Mouse (Mus musculus) gastrocnemius, postnatal 36 days (tissue): ENCODE measurements at regions not wholly inside any gene's neighbourhood (a gene's known extent, or its start where the extent isn't known, plus 50 kb on each side); places are given as distances from the start of the nearest gene placed in this dataset.
A peak's percentile ranks its signal among the peaks of the same experiment; 100 is the strongest.

Experiments
- DNase-seq, 2 experiments: peaks; one replicate each; pipeline ENCODE4 v3.0.0; 2022
- intact Hi-C: fragments of 180-260 bp; cut with DNase I; formaldehyde crosslinking; loops from one replicate; pipeline ENCODE4 v1.15.1; 2025

DNA sequence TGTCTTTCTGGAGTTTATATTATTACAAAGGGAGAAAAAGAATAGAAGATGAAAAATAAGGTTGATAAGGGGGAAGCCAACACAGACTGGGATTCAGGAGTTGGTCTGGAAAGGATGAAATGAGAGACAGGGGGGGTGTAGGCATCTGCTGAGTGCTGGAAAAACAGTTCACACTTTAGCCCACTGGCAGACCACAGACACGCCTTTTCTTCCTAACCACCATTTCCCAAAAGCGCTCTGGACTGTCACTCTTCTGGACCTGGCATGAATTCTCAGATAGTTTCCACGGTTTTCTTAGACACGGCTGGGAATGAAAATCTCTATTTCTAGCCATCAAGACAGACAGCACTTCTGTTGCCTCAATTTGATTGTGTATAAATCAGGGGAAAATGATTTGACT is 850.2 kb upstream of the A1bg start:
- intact Hi-C loops = no loop called here
- no peak for DNase-seq

DNA sequence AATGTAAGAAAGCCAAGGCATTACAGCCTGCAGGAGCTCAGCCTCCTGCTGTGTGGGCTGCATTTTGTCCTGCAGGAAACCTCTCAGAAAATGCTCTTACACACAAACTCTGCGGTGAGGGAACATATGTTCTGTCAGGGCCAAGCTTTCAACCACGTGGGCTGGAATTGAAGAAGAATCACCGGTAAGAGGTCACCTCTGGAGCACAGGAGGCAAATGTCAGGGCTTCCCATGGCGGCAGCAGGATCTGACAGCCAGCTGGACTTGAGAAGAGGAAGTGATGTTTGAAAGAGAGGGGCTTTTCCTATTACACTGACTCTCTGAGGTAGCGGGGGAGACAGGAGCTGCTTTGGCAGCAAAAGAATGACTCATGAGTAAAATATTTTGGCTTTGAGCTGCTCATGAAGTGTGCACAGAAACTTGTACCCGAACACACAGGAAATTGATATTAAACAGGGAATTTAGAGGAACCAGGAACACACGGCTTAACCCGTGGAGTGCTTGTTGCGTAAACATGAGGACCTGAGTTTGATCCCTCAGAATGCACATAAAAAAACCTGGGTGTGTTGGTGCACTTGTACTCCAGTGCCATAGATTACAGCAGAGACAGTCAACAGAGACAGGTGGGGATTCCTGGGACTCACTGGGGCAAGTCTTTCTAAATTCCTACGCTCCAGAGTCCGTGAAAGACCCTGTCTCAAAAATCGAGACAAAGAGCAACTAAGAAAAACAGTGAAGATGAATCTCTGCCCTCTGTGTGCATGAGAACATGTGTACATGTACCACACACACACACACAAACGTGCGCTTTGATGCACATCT is 848.1 kb upstream of the A1bg start:
- DNase-seq = no peak
- intact Hi-C loops = no loop called here

DNA sequence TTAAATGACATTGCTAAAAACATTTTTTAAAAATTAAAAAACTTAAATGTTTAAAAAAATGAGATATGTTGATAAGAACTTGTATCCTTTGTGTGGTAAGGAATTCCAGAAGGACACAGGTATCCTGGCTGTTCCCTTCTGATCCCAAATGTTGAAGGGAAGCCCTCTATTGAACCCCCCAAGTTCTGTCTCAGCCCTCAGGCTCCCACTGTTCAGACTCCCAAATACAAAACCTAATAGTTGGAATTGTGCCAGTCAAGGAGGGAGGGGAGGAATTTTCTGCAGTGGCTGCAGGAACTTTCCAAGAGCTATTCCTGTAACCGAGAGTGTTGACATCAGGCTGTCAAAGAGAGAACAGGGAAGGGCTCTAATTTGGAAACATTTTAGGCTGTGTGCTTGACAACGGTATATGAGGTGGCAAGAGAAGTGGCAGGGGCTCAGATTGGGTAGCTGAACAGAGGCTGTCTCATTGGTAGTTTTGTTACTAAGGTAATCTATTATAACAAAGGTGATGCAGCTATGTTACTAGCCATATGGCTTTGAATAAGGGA is 843.8 kb upstream of the A1bg start:
- intact Hi-C loops = no loop called here
- DNase-seq = no peak

DNA sequence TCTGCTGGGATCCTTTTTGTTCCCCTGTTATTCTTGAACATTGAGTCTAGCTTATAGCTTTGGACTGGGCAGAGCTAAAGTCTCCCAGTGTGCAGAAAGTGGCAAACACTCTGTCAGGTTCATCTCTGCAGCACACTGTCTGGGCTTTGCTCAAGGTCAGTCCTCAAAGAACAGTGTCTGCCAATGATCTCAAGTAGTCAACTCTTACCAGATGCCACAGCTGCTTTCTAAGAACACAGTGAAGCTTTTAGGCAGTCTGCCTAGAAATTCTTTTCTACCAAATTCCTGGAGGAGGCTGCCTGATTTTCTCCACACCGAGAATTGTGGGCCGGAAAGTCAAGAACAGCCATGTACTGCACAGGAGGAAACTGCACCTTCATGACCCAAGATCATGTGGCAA is 831.0 kb upstream of the A1bg start:
- intact Hi-C loops = no loop called here
- no peak for DNase-seq

DNA sequence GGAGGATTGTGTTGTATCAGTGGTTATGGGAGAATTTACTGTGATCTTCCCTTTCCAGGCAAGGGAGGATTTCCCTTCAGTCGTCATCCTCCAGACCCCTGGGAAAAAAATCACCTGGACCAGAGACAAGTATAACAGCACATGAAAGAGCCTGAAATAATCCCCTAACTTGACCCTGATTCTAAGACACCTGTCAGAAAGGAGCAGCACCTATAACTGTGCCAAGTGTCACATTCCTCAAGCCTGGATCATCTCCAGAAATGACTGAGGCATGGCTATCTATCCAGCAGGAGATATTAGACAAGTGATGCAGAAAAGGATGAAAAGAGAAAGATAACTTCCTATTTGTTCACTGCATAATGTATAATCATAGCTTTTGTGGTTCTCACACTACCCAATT is 800.9 kb upstream of the A1bg start:
- intact Hi-C loops = no loop called here
- no peak for DNase-seq

DNA sequence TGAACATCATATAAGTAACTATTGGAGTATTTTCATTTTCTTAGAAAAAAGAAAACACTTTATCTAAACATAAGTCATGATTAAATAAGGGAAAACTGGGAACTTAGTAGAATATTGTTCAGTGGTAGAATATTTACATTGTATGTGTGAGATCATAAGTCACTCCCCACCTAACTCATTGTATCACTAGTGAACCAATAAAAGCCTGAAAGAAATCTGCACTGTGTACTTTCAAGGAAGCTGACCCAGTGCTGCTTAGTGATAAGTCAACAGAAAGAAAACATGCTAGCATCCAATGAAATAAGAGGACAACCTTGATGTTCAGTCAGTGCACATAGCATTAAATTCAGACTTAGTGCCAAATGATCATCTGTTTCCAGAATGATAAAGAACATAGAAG is 795.7 kb upstream of the A1bg start:
- intact Hi-C loops = no loop called here
- DNase-seq = no peak

DNA sequence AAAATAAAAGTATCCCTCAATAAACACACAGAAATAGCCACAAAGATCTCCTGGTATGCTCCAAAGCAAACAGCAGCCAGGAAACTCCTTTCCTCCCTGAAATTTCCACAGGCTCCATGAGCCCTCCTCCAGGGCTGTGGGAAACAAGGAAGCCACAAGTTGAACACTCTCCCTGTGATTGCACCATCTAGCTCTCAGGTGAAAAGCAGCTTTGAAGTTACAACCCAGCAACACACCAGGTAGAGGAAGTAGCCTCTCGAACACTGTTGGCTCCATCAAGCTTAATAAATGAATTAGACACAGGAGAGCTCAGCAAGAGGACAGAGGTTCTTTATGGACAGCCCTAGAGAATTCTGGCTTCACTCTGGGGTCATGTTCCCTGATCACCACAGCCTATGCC is 794.4 kb upstream of the A1bg start:
- DNase-seq = no peak
- intact Hi-C loops = no loop called here

DNA sequence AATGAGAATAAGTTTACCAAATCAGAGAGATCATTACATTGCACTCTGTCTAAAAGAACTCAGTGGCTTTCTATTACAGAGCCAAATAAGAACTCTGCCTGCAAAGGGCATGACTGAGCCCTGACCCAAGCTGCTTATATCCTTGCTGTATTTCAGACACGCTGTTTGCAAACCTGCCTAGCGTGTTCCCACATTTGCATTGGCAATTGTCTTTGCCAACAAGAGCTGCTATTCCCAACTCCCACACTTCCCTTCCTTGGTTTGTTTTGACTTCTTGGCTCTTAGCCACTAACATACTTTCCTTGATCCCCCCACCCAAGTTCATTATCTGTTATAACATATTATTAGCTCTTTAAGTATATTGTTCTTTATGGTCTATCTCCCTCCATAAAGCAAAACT is 791.1 kb upstream of the A1bg start:
- DNase-seq = no peak
- intact Hi-C loops = no loop called here

DNA sequence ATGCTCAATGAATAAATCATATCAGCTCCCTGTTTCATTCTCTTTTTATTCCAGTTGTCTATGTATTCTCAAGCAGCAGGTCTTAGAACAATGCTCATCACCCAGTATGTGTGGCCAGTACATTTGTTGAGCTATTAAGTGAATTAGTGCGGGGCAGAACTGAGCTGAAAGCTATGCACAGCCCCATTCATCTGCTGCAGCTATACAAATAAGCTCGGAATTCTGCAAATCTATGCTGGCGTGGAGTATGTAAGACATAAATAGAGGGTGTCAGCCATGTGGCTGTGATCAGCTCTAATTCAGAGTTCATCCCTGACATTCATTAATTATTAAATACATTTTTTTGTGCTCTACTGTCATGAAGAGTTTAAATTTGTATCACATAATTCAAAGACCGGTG is 786.1 kb upstream of the A1bg start:
- no peak for DNase-seq
- intact Hi-C loops = no loop called here

DNA sequence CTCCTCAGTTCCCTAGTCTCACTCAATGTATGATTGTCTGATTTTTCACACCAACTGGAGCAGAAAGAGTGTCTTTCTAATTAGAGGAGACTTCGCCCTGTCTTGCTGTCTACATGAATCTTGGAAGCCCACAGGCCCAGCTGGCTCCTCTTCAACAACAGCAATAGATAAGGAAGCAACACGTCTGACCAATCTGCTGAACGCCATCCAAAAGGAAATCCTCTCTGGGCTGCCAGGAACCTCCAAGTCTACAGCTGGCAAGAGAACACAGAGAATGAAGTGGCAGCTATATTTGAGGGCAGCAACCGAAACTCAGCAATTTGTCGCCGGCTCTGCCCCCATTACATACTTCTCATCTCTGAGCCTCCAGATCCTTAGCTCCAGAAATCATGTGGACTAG is 785.1 kb upstream of the A1bg start:
- intact Hi-C loops = no loop called here
- DNase-seq = no peak

DNA sequence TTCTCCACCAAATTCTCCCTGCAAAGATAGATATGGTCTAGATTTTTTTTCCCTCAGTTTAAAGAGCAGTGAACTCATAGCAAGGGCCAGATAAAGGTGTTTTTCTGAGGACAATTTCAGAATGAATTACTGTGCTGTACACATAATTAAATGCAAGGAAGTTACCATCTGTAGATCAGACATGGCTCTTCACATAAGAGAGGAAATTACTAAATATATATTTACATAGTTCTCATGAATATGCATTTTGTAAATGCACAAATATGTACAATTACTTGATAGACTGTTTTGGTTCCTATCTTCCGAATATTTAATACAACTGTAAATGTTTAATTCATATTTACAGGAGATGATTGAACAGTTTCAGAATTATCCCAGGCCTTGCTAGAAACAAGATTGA is 769.9 kb upstream of the A1bg start:
- no peak for DNase-seq
- intact Hi-C loops = no loop called here

DNA sequence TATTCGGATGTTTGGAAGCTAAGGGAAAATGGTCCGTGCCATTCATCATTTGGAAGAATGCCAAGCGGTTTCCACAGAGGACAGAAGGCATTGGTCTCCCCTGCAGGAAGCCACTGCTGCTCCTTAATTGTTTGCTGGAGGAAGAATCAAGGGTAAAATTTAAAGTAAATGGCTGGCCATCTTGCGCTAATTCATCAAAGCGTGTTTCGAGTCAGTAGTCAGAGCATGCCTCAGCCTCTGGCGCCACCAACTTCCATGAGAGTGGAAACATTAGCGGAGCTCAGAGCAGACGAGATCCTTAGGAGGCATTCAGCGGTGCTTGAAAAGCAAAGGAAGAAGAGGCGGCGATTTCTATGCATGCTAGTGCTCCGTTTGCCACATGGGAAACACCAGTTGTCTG is 767.6 kb upstream of the A1bg start:
- intact Hi-C loops = no loop called here
- no peak for DNase-seq

DNA sequence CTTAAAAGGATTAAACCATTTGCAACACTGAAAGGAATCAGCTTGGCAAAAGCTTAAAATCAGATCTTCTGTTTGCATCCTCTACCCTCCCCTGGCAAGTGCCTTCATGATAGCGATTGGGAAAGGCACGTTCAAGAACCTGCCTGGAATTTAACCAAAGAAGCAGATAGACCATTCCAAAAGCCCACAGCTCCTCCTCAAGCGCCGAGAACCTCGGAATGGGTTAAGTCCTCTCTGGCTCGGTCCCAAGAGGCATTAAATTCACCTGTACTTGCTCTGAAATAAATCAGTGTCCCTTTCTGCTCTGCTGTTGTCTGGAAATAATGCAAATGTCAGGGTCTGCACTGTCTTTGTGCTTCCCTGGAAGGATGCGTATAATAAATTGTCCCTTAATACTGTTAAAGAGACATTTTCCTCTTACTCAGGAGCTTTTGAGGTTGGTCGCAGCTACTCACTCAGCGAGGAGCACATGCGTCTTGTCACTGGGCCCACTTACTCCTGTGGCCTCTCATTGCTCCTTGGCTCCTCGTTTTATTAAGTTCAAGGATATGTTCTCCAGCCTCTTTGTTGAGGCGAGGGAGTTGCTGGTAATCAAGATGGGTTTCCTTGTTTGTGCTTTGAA is 767.1 kb upstream of the A1bg start:
- DNase-seq = no peak
- intact Hi-C loops = no loop called here

DNA sequence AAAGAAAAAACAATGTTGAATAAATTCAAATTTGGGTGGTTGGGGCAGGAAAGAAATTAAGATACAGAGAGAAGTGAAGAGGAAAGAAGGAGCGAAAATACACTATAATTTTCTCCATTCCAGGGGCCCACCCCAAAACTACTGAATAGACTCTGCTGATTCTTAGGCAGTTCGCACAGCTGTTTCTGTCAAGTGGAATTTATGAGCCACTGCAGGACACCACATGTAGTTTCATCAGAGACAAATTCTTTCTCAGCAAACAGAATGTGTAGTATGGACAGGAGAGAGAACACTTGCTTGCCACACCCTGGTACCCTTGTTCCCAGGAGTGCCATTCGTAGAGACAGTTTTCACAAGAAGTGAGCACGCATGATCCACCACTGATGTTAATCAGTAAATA is 760.2 kb upstream of the A1bg start:
- no peak for DNase-seq
- intact Hi-C loops = no loop called here

DNA sequence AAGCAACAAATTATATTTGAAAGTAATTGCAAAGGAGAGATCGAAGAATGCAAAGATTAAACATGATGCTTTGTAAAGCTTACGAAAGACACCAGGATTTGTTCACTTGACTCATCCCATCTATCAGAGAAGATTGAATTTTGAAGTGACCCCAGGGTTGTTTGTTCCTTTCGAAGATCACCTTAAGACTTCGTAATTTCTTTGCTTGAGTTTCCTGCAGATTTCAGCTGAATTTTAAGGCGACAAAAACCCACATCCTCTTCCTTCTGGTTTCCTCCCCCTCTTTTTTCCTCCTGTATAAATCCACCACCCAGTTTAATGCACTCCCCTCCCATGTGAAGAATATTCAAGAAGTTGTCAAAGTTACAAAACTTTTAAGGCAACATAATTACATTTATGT is 747.7 kb upstream of the A1bg start:
- intact Hi-C loops = no loop called here

DNA sequence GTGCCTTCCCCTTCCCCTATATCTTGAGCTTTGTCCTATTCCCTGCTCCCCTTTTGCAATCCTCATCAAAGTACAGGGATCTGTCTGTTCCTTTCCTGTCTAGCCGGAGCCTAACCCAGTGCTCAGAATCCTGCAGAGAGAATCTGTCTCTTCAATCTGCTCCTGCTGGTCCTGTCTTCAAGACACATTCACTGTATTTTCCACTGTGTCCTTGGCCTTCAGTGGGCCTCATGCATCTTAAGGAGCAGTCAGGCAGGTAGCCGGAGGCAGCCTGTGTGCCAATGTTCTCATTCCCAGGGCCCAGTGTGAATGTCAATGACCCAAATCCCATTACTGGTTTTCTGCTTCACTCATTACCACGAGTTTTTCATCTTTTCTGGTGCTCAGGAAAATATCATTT is 737.8 kb upstream of the A1bg start:
- intact Hi-C loops = no loop called here
- DNase-seq = no peak

More for the DNA sequence above, 747.7 kb upstream of the A1bg start:
- no peak for DNase-seq

DNA sequence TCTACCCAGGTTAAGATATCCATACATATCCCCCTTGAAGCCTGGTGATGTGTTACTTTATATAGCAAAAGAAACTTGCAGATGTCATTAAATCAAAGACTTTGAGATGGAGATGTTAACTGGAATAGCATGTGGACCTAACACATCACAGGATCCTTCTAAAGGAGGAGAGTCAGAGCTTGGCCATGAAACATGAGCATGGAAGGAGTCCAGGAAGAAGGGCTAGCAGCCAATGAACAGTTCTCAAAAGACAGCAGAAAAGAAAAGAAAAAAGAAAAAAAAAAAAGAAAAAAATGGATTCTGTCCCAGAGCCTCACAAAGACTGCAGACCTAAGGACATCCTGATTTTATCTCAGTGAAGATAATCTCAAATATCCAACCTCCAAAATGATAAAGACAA is 734.1 kb upstream of the A1bg start:
- peak; percentile 13 for DNase-seq
- intact Hi-C loops = no loop called here

DNA sequence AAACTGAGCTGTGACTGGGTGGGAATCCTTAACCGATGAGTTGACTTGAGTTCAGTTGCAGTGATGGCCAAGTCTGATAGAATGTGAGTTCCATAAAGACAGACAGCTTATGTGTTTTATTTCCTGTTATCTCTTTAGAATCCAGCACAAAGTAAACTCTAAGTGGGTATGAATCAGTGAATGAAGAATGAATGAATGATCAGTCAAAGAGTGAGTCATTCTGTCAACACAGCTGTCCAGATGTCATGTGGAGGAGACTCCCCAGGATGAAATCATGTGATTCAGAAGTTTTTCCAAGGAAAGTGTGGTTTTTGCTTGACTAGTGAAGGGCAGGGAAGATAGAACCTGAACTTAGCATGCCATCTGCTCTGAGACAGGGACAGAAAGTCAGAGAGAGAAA is 732.0 kb upstream of the A1bg start:
- intact Hi-C loops = no loop called here
- no peak for DNase-seq

DNA sequence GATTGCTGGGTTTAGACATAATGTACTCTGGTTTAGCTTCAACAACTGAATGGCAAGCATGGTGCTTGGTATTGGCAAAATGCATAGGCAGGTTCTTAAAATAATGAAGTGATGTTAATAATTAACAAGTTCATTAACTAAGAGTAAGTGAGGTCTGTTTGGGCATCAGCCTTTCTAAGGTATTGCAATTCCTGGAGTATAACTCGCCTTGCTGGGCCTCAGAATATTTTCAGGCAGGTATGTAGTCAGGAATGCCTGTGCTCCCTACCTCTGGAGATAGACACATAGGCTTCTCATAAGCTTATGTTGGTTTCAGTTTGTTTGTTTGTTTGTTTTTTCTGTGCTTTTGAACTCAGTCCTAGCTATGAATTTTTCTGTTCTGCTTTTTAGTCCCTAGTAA is 731.0 kb upstream of the A1bg start:
- intact Hi-C loops = no loop called here
- no peak for DNase-seq

DNA sequence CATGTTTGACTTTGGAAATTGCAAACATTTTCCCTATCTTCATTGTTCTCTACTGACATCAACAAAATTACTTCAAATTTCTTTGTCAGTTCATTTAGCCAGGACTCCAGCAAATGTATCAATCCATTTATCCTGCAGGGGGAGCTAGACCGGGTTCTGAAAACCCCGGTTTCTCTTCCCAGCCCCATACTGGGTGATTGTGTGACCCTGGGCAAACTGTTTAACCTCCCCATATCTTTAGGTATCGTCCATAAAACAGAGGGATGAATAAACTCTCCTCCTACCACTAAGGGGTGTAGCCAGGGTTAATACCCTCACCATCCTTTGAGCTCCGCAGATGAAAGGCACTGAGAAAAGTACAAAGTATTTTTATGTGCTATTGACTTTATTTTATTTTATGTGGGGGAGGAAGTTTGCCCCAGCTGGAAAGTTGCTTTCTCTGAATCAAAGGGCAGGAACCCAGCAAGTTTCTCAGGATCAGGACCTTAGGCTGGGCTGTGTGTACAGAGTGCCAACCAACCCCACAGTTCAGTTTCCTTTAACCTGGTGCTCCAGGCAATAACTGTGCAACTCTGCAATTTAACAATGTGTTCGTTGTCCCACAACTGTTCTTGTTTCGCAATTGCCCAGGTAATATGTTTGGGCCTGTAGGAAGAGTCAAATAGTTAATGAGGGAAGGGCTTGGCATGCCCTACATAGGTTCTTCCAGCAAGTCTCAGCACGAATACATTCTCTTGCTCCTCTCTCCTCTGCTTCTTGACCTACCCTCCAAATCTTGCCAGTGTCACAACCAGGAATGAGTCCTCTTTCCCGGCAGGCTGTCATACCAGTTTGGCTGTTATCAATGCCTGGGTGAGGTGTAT is 696.1 kb upstream of the A1bg start:
- no peak for DNase-seq
- intact Hi-C loops = no loop called here

DNA sequence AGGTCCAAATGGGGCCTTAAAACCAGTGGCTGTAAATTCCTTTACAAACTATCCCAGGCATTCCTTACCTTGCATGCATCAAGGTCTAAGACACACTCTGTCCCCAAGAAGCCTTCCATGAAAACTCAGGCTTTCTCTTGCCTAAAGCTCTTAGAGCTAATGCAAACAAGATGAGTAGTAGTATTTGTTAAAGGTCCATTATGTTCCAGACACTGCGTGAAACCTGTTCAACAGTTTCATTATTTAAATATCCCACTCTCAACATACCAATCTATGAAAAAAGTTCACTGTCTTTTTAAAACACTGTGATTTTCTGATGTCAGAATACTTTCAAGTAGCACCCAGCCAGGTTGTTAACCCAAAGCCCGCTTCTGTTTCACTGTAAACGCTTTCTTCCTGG is 687.9 kb upstream of the A1bg start:
- no peak for DNase-seq
- intact Hi-C loops = no loop called here
